Mouse (Mus musculus) small intestine, adult 2 months (tissue): ENCODE data around the gene Cldn22. TPM values are rescaled to one million over a fixed set of nuclear protein-coding genes. Genes with fewer than 3 reads are reported as not detected.

Experiments
- H3K27ac ChIP-seq: fragments of 200-500 bp; 2 replicates; pipeline ENCODE4 v1.5.1; 2012; ENCODE audit warnings: low read depth, low read length, control low read depth, inconsistent platforms; ENCODE audit not compliant: insufficient read depth
- H3K27me3 ChIP-seq: fragments of 200-500 bp; 2 replicates; pipeline ENCODE4 v1.6.1; 2012; ENCODE audit warnings: mild to moderate bottlenecking, moderate library complexity, low read length, inconsistent platforms; ENCODE audit not compliant: control insufficient read depth, insufficient read depth
- H3K36me3 ChIP-seq: fragments of 200-500 bp; 2 replicates; pipeline ENCODE4 v1.6.1; 2012; ENCODE audit warnings: mild to moderate bottlenecking, low read length, control low read depth, inconsistent platforms; ENCODE audit not compliant: control insufficient read depth, insufficient read depth
- H3K4me1 ChIP-seq: fragments of 200-500 bp; 2 replicates; pipeline ENCODE4 v1.6.1; 2012; ENCODE audit warnings: low read length, inconsistent platforms, mixed read lengths; ENCODE audit not compliant: control insufficient read depth, insufficient read depth, insufficient read length
- H3K4me3 ChIP-seq: fragments of 200-500 bp; 2 replicates; pipeline ENCODE4 v1.5.1; 2012; ENCODE audit warnings: low read depth, mild to moderate bottlenecking, control low read depth, inconsistent platforms, low read length, moderate library complexity
- CTCF ChIP-seq: fragments of 200-500 bp; IDR thresholded peaks from 2 replicates; pipeline ENCODE4 v1.5.1; 2012; ENCODE audit warnings: low read depth, mild to moderate bottlenecking, control low read depth, inconsistent platforms, low read length, moderate library complexity, mixed read lengths; ENCODE audit not compliant: insufficient replicate concordance, insufficient read length; ENCODE audit errors: extremely low read depth
- POLR2A ChIP-seq: fragments of 200-500 bp; IDR thresholded peaks from 2 replicates; pipeline ENCODE4 v1.6.1; 2012; ENCODE audit warnings: low read depth, mild to moderate bottlenecking, control low read depth, inconsistent platforms, low read length, moderate library complexity
- WGBS: fragments of 180-500 bp; shearing (Covaris S2); methylation state at CpG from one replicate; pipeline ENCODE4 v1.1.7; 2018; 5-methylcytosine and 5-hydroxymethylcytosine counted together
- polyA plus RNA-seq: library from polyadenylated mRNA; depleted of rRNA; stranded (reverse); fragments of >200 nt; gene quantifications from 2 replicates; pipeline ENCODE4 v1.2.3, GENCODE M21; 2012

The Cldn22 gene
- polyA plus RNA-seq, 1 experiment = not detected

DNA sequence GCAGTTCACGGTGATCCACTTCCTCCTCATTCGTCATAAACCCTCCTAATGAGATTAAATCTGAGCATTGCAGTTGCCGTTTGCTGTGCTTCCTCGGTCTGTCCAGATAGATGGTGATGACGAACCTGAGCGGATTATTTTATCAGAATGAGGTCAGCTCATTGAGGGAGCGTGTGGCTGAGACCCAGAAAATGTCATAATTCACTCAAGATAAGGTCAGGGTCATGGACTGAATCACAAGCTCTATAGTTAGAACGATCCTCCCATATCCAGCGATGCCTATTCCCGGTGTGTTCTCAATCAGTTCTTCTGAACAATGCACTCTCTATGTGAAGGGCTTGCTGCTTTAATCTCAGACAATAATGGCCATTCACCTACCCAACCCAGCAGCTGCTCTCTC lies 36.6 kb upstream of the Cldn22 start:
- Histone ChIP-seq H3K4me1 (no peaks in the 10 kb centered on the region), H3K4me3 (no peak overlapping the region), H3K27ac (no peak overlapping the region), H3K36me3 (no peaks in the 10 kb centered on the region), H3K27me3 (no peaks in the 10 kb centered on the region)
- 24% methylated on average over 10 of the region's 10 CpGs for WGBS
- no peak for TF ChIP-seq CTCF
- no peak for TF ChIP-seq POLR2A

DNA sequence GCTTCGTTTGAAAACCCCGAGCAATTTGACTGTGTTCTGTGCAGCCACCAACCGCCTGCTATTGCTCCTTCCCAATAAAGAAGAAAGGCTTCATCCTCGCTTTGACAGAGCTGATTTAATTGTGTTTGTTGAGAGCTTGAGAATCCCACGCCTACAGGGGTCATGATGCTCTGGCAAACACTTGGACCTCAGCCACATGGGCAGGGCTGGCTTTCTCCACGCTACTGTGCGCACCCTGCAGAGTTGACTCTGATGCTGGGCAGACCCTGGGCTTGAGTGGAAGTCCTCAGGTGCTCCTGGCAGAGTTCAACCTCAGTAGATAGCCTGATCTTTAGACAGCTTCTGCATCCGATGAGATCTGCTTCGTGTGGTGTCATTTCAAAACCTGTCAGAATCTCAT lies 32.3 kb upstream of the Cldn22 start:
- 66% methylated on average over 9 of the region's 9 CpGs for WGBS
- Histone ChIP-seq H3K36me3 (no peaks in the 10 kb centered on the region), H3K27me3 (no peaks in the 10 kb centered on the region), H3K27ac (no peak overlapping the region), H3K4me3 (no peak overlapping the region), H3K4me1 (no peaks in the 10 kb centered on the region)
- TF ChIP-seq CTCF (no peak), POLR2A (no peak)

DNA sequence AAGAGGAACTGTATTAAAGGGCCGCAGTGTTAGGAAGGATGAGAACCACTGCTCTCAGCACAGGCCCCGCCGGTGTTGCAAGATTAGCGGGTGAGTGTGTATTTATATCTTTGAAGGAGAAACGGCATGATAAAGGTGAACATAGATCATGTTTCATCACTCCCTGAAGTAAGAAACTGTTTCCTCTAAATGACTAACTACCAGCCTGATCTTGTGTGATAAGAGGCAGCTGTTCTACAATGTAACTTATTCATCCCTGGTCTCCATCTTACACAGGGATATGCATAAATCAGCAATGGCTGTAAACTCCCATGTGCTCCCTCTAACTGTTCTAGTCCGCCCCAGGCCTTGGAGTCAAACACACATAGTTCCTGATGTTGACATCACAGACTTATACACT lies 24.8 kb upstream of the Cldn22 start:
- Histone ChIP-seq H3K27me3 (no peaks in the 10 kb centered on the region), H3K27ac (no peak overlapping the region), H3K4me3 (no peak overlapping the region), H3K36me3 (no peaks in the 10 kb centered on the region), H3K4me1 (no peaks in the 10 kb centered on the region)
- 46% methylated on average over 6 of the region's 6 CpGs for WGBS
- no peak for TF ChIP-seq POLR2A
- TF ChIP-seq CTCF = no peak

DNA sequence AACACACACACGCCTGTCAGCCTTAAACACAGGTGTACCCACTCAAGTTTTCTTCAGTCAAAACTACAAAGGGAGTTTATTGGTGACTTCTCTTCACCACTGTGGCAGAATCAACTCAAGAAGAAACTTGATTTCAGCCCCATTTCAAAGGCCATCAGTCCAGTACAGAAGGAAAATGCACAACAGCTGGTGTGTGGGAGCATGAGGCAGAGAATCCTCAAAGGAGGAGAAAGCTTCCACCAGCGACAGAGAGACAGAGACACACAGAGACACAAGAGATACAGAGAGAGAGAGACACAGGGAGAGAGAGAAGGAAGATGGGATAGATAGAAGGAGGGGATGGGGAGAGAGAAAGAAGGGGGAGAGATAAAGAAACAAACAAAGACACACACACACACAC lies 21.9 kb upstream of the Cldn22 start:
- Histone ChIP-seq H3K4me3 (no peak overlapping the region), H3K27ac (no peak overlapping the region), H3K36me3 (no peaks in the 10 kb centered on the region), H3K4me1 (no peaks in the 10 kb centered on the region), H3K27me3 (no peaks in the 10 kb centered on the region)
- TF ChIP-seq CTCF (no peak), POLR2A (no peak)
- 81% methylated on average over 2 of the region's 2 CpGs for WGBS

DNA sequence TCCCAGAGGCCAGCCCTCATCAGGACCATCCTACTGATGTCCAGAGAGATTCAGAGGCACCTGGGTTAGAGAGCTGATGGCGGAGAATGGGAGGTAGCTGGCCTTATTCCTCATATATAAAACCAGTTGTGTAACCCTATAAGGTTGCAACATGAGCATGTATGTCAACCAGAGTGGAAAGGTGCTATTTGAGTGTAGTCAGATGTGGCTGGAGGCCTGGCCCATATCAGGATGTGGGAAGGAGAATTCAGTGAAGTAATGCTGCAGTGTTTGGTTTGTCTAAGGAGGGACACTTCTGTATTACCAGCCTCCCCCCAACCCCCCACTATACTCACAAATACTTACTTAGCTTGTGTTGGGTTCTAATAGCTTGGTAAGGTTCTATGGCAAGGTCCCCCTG lies 20.0 kb upstream of the Cldn22 start:
- no peaks in the 10 kb centered on the region for H3K4me1 ChIP-seq
- no peak overlapping the region for H3K4me3 ChIP-seq
- no peaks in the 10 kb centered on the region for H3K36me3 ChIP-seq
- no peaks in the 10 kb centered on the region for H3K27me3 ChIP-seq
- 86% methylated on average over 1 of the region's 1 CpGs for WGBS
- H3K27ac ChIP-seq = no peak overlapping the region
- TF ChIP-seq POLR2A (no peak), CTCF (no peak)

DNA sequence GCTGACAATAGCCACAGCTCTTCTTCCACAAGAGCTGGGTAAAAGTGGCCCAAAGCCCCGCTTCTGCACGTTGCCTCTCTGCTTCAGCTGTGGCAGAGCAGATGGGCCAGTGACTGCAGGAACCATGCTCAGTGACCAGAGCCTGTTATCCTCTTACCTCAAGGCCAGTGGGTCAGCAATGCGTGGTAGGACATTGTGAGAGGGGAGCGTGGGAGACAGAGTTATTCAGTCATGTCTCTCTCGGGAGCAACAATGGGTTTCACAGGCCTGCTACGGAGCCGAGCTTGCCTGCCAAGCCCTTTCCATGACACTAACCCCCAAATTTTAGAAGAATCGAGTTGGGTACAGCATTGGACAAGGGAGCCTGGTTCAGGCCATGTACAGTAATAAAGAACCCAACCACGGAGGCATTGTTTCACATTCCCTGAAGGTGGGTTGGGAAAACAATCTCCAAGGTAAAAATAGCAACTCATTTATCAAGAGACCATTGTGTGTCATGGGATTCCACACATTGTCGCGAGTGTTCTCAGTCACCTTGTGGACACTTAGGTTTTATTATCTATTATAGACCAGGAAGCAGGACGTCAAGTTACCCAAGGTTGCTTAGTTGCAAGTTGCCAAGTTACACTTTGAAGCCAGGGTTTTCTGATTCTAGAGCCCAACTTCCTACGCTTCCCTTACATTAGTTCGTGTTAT lies 14.2 kb upstream of the Cldn22 start:
- Histone ChIP-seq H3K4me1 (no peaks in the 10 kb centered on the region), H3K36me3 (no peaks in the 10 kb centered on the region), H3K27me3 (no peaks in the 10 kb centered on the region), H3K27ac (no peak overlapping the region), H3K4me3 (no peak overlapping the region)
- 72% methylated on average over 14 of the region's 14 CpGs for WGBS
- no peak for TF ChIP-seq POLR2A
- no peak for TF ChIP-seq CTCF

DNA sequence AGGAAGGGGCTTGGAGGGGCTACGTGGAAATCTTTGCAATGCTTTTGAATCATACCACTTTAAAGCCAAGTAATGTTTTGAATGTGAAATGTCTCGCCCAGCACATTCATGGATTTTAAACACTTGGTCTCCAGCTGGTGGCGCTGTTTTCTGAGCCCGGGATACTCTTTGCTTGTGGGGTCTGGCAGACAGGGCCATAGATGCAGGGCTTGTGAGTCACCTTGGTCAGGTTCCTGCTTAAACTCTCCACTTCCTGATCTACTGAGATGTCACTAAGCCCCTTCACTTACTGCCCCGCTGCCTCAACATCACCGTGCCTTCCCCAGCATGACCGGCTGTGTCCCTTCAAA lies 13.6 kb upstream of the Cldn22 start:
- WGBS = 75% methylated on average over 7 of the region's 7 CpGs
- H3K36me3 ChIP-seq = no peaks in the 10 kb centered on the region
- no peak overlapping the region for H3K4me3 ChIP-seq
- H3K27me3 ChIP-seq = no peaks in the 10 kb centered on the region
- no peak overlapping the region for H3K27ac ChIP-seq
- no peaks in the 10 kb centered on the region for H3K4me1 ChIP-seq
- TF ChIP-seq CTCF (no peak), POLR2A (no peak)
